Mouse (Mus musculus): ENCODE results near the gene Gck. TPM values are rescaled to one million over a fixed set of nuclear protein-coding genes. Genes with fewer than 3 reads are reported as not detected.
"Not testable (repeated sequence)": the region's sequence is repeated elsewhere in the genome, so short reads cannot be mapped to it uniquely, and the experiment has no call there.

Gck gene
- polyA plus RNA-seq, 1 experiment from 2014 or later = 1.7 TPM

GRCm38 (mm10) chr11:5954435-5954834, 4.6 kb upstream of the Gck start:
- Histone ChIP-seq H3K27me3 (no peaks in the 10 kb centered on the region), H3K9me3 (no peaks in the 10 kb centered on the region), H3K4me2 (no peak overlapping the region; the same call in 1 of the 2 replicates), H3K4me3 (no peak overlapping the region), H3K36me3 (peaks cover 7% of the 10 kb centered on the region; the same call in 1 of the 2 replicates), H3K4me1 (peaks cover 22% of the 10 kb centered on the region), H3K27ac (no peak overlapping the region), H3K9ac (no peak overlapping the region)
- 67% methylated on average over 5 of the region's 5 CpGs for WGBS
- ATAC-seq (ENCODE audit: borderline replicate concordance, extremely low read depth, low FRiP score, low TSS enrichment) = no peak

GRCm38 (mm10) chr11:5953130-5953765, 3.4 kb upstream of the Gck start:
- Histone ChIP-seq H3K4me2 (no peak overlapping the region), H3K36me3 (no peaks in the 10 kb centered on the region), H3K9ac (no peak overlapping the region), H3K27ac (no peak overlapping the region), H3K27me3 (no peaks in the 10 kb centered on the region), H3K4me3 (no peak overlapping the region), H3K9me3 (no peaks in the 10 kb centered on the region), H3K4me1 (peaks cover 32% of the 10 kb centered on the region)
- WGBS = 37% methylated on average over 8 of the region's 8 CpGs
- ATAC-seq (ENCODE audit: borderline replicate concordance, extremely low read depth, low FRiP score, low TSS enrichment) = no peak

- Histone ChIP-seq H3K27me3 (no peaks in the 10 kb centered on the region), H3K4me2 (no peak overlapping the region), H3K9ac (no peak overlapping the region), H3K36me3 (no peaks in the 10 kb centered on the region), H3K4me3 (no peak overlapping the region), H3K4me1 (peaks cover 34% of the 10 kb centered on the region), H3K9me3 (no peaks in the 10 kb centered on the region), H3K27ac (no peak overlapping the region)
- ATAC-seq (ENCODE audit: borderline replicate concordance, extremely low read depth, low FRiP score, low TSS enrichment) = no peak
- 31% methylated on average over 5 of the region's 5 CpGs for WGBS
Observed at GRCm38 (mm10) chr11:5952501-5952900, 2.6 kb upstream of the Gck start.

- H3K4me1 ChIP-seq = peaks cover 14% of the 10 kb centered on the region; the same call in 1 of the 2 replicates
- H3K4me2 ChIP-seq = 0 out of 2 replicates have a peak overlapping the region, but pooled peaks have one; percentile 3
- no peak for ATAC-seq (ENCODE audit: borderline replicate concordance, extremely low read depth, low FRiP score, low TSS enrichment)
- no peak overlapping the region for H3K9ac ChIP-seq
- no peaks in the 10 kb centered on the region for H3K9me3 ChIP-seq
- no peaks in the 10 kb centered on the region for H3K36me3 ChIP-seq
- H3K27ac ChIP-seq = no peak overlapping the region
- H3K4me3 ChIP-seq = no peak overlapping the region
- no peaks in the 10 kb centered on the region for H3K27me3 ChIP-seq
- 37% methylated on average over 10 of the region's 10 CpGs for WGBS
Observed at GRCm38 (mm10) chr11:5948546-5949250, 1.2 kb downstream of the Gck start.

GRCm38 (mm10) chr11:5947796-5948195, 2.1 kb downstream of the Gck start:
- no peak for ATAC-seq (ENCODE audit: borderline replicate concordance, extremely low read depth, low FRiP score, low TSS enrichment)
- 17% methylated on average over 4 of the region's 4 CpGs for whole genome bisulfite sequencing
- no peak overlapping the region for H3K27ac ChIP-seq
- no peaks in the 10 kb centered on the region for H3K27me3 ChIP-seq
- H3K4me2 ChIP-seq = no peak overlapping the region
- no peaks in the 10 kb centered on the region for H3K36me3 ChIP-seq
- no peak overlapping the region for H3K4me3 ChIP-seq
- H3K9ac ChIP-seq = no peak overlapping the region
- peaks cover 14% of the 10 kb centered on the region; the same call in 1 of the 2 replicates for H3K4me1 ChIP-seq
- H3K9me3 ChIP-seq = no peaks in the 10 kb centered on the region

- no peak for ATAC-seq (ENCODE audit: borderline replicate concordance, extremely low read depth, low FRiP score, low TSS enrichment)
- Histone ChIP-seq H3K9me3 (no peaks in the 10 kb centered on the region), H3K36me3 (no peaks in the 10 kb centered on the region), H3K27ac (no peak overlapping the region), H3K4me2 (no peak overlapping the region), H3K27me3 (no peaks in the 10 kb centered on the region), H3K9ac (no peak overlapping the region), H3K4me1 (peaks cover 14% of the 10 kb centered on the region; the same call in 1 of the 2 replicates), H3K4me3 (no peak overlapping the region)
- WGBS = 43% methylated on average over 2 of the region's 2 CpGs
Observed at GRCm38 (mm10) chr11:5945096-5945495, 4.8 kb downstream of the Gck start.

- Histone ChIP-seq H3K9ac (no peak overlapping the region), H3K27me3 (no peaks in the 10 kb centered on the region), H3K9me3 (no peaks in the 10 kb centered on the region), H3K36me3 (no peaks in the 10 kb centered on the region), H3K4me1 (no peaks in the 10 kb centered on the region), H3K27ac (no peak overlapping the region), H3K4me3 (no peak overlapping the region), H3K4me2 (no peak overlapping the region)
- 76% methylated on average over 6 of the region's 6 CpGs for WGBS
- no peak for ATAC-seq (ENCODE audit: borderline replicate concordance, extremely low read depth, low FRiP score, low TSS enrichment)
Observed at GRCm38 (mm10) chr11:5942966-5943365, 6.9 kb downstream of the Gck start.

- not testable (repeated sequence) for ATAC-seq (ENCODE audit: borderline replicate concordance, extremely low read depth, low FRiP score, low TSS enrichment); H3K9ac ChIP-seq; H3K36me3 ChIP-seq; H3K27ac ChIP-seq; H3K27me3 ChIP-seq; H3K9me3 ChIP-seq; H3K4me3 ChIP-seq; H3K4me2 ChIP-seq; H3K4me1 ChIP-seq
- WGBS = 90% methylated on average over 11 of the region's 11 CpGs
Observed at GRCm38 (mm10) chr11:5934531-5934930, 15.3 kb downstream of the Gck start.

GRCm38 (mm10) chr11:5931947-5932346, 17.9 kb downstream of the Gck start:
- not testable (repeated sequence) for H3K36me3 ChIP-seq; ATAC-seq (ENCODE audit: borderline replicate concordance, extremely low read depth, low FRiP score, low TSS enrichment); H3K27me3 ChIP-seq; H3K9me3 ChIP-seq; H3K4me3 ChIP-seq; H3K4me1 ChIP-seq; H3K9ac ChIP-seq; H3K27ac ChIP-seq; H3K4me2 ChIP-seq
- WGBS = 85% methylated on average over 6 of the region's 6 CpGs

GRCm38 (mm10) chr11:5930578-5930977, 19.3 kb downstream of the Gck start:
- Histone ChIP-seq H3K4me1 (no peaks in the 10 kb centered on the region), H3K36me3 (no peaks in the 10 kb centered on the region), H3K9ac (no peak overlapping the region), H3K27me3 (no peaks in the 10 kb centered on the region), H3K4me2 (no peak overlapping the region), H3K27ac (no peak overlapping the region), H3K4me3 (no peak overlapping the region), H3K9me3 (no peaks in the 10 kb centered on the region)
- WGBS = 75% methylated on average over 1 of the region's 1 CpGs
- ATAC-seq (ENCODE audit: borderline replicate concordance, extremely low read depth, low FRiP score, low TSS enrichment) = no peak

GRCm38 (mm10) chr11:5926696-5927220, 23.1 kb downstream of the Gck start:
- H3K9ac ChIP-seq = no peak overlapping the region
- no peaks in the 10 kb centered on the region for H3K27me3 ChIP-seq
- no peaks in the 10 kb centered on the region for H3K9me3 ChIP-seq
- no peak overlapping the region for H3K27ac ChIP-seq
- H3K4me1 ChIP-seq = no peaks in the 10 kb centered on the region
- H3K4me2 ChIP-seq = no peak overlapping the region
- no peak for ATAC-seq (ENCODE audit: borderline replicate concordance, extremely low read depth, low FRiP score, low TSS enrichment)
- H3K36me3 ChIP-seq = no peaks in the 10 kb centered on the region
- WGBS = 75% methylated on average over 3 of the region's 3 CpGs
- no peak overlapping the region for H3K4me3 ChIP-seq

GRCm38 (mm10) chr11:5924699-5925098, 25.2 kb downstream of the Gck start:
- no peak for ATAC-seq (ENCODE audit: borderline replicate concordance, extremely low read depth, low FRiP score, low TSS enrichment)
- H3K36me3 ChIP-seq = no peaks in the 10 kb centered on the region
- H3K27me3 ChIP-seq = no peaks in the 10 kb centered on the region
- 44% methylated on average over 8 of the region's 8 CpGs for WGBS
- H3K27ac ChIP-seq = no peak overlapping the region
- H3K4me2 ChIP-seq = no peak overlapping the region
- no peaks in the 10 kb centered on the region for H3K9me3 ChIP-seq
- no peak overlapping the region for H3K9ac ChIP-seq
- no peak overlapping the region for H3K4me3 ChIP-seq
- H3K4me1 ChIP-seq = peaks cover 2% of the 10 kb centered on the region; the same call in 1 of the 2 replicates
